Mouse (Mus musculus): ENCODE measurements around the gene Dpp8.

- no peak for TF ChIP-seq POLR2A (IDR thresholded peaks at IDR 0.05; ENCODE audit: low read depth, low read length)
- TF ChIP-seq KAT2A (IDR thresholded peaks at IDR 0.05; ENCODE audit: insufficient replicate concordance, low read length) = no peak
- no peak for TF ChIP-seq MAX (IDR thresholded peaks at IDR 0.05; ENCODE audit: low read length)
- TF ChIP-seq CTCF (conservative IDR thresholded peaks at IDR 0.05 in 1 of 2, IDR thresholded peaks at IDR 0.05 in 1 of 2; ENCODE audit: low read depth in 2 of 2, low read length in 2 of 2) = no peak
- TF ChIP-seq EP300 (IDR thresholded peaks at IDR 0.05; ENCODE audit: low read length) = no peak
- TF ChIP-seq JUND (conservative IDR thresholded peaks at IDR 0.05; ENCODE audit: low read depth, low read length) = no peak
- no peak for TF ChIP-seq SIN3A (IDR thresholded peaks at IDR 0.05; ENCODE audit: low read length)
- TF ChIP-seq CHD2 (IDR thresholded peaks at IDR 0.05; ENCODE audit: low read length) = no peak
- TF ChIP-seq IRF4 (IDR thresholded peaks at IDR 0.05; ENCODE audit: low read depth, low read length) = no peak
- TF ChIP-seq POLR2AphosphoS2 (IDR thresholded peaks at IDR 0.05; ENCODE audit: low read depth, low read length) = no peak
- TF ChIP-seq ETS1 (conservative IDR thresholded peaks at IDR 0.05; ENCODE audit: low read depth, low read length) = no peak
- no peak for TF ChIP-seq ELF1 (IDR thresholded peaks at IDR 0.05; ENCODE audit: low read depth, low read length)
- TF ChIP-seq UBTF (IDR thresholded peaks at IDR 0.05; ENCODE audit: low read depth, low read length) = no peak
These were observed 14.3 kb upstream of the Dpp8 start for GRCm38 (mm10) chr9:65017896-65018295.
